ENCODE assay signal across 14 mouse cellular contexts in genomic region chr10:62425081-62425871, GRCm38 (mm10). TPM values are rescaled to one million over a fixed set of nuclear protein-coding genes. Genes with fewer than 3 reads are reported as not detected.
A peak's percentile ranks its signal among the peaks of the same experiment; 100 is the strongest.
DNase-seq lines count a peak whose midpoint lies in the region; ATAC-seq lines count a peak whose summit lies in the region.
"Had no signal": no experiment of that assay in that cellular context is flagged by ENCODE, and none has a peak within 500 bp of the region (broad histone marks: within the 10 kb centered on the region; RNA-seq: fewer than 3 reads in every experiment).

No protein-coding gene starts in this region.

- H3K9ac ChIP-seq in lung, embryonic 15.5 days: no peak overlapping the region
- no peak overlapping the region for H3K9ac ChIP-seq in embryonic facial prominence, embryonic 15.5 days
- no peak overlapping the region for H3K9ac ChIP-seq in kidney, embryonic 16.5 days (replicated peaks; ENCODE audit: low read length)
- H3K9ac ChIP-seq: neural tube, embryonic 12.5 days had no signal

- peak overlapping the region; percentile 78 for H3K27ac ChIP-seq in lung, embryonic 15.5 days
- H3K27ac ChIP-seq in embryonic facial prominence, embryonic 15.5 days (replicated peaks): 0 out of 2 replicates have a peak overlapping the region, but pooled peaks have one; percentile 17
- peak overlapping the region; percentile 18; the same call in 1 of the 2 replicates for H3K27ac ChIP-seq in kidney, embryonic 16.5 days (ENCODE audit: low read length)
- H3K27ac ChIP-seq: neural tube, embryonic 12.5 days had no signal

- H3K27me3 ChIP-seq in lung, embryonic 15.5 days: no peaks in the 10 kb centered on the region
- H3K27me3 ChIP-seq in embryonic facial prominence, embryonic 15.5 days: no peaks in the 10 kb centered on the region
- no peaks in the 10 kb centered on the region for H3K27me3 ChIP-seq in kidney, embryonic 16.5 days (ENCODE audit: insufficient read depth, low read length)
- H3K27me3 ChIP-seq: neural tube, embryonic 12.5 days had no signal

- DNase-seq in lung, postnatal 25 days (ENCODE audit: low spot score): no peak
- peak; percentile 15 for DNase-seq in lung, postnatal 10 days
- no peak for DNase-seq in testis, postnatal 14 days (ENCODE audit: low spot score)
- DNase-seq in layer of hippocampus, adult 8-10 months (ENCODE audit: low spot score in 2 of 2): no peak
- DNase-seq: adrenal gland, adult 2 months; thymus, postnatal 25 days had no signal

- 27% methylated on average over 9 of the region's 9 CpGs for WGBS in lung, embryonic 15.5 days
- 41% methylated on average over 9 of the region's 9 CpGs for WGBS in embryonic facial prominence, embryonic 15.5 days
- 44% methylated on average over 9 of the region's 9 CpGs for WGBS in kidney, embryonic 16.5 days

- H3K4me2 ChIP-seq in lung, embryonic 15.5 days: no peak overlapping the region
- H3K4me2 ChIP-seq in embryonic facial prominence, embryonic 15.5 days (replicated peaks): no peak overlapping the region
- H3K4me2 ChIP-seq in kidney, embryonic 16.5 days (replicated peaks; ENCODE audit: low read depth, low read length): no peak overlapping the region
- H3K4me2 ChIP-seq: neural tube, embryonic 12.5 days had no signal

- peaks cover 6% of the 10 kb centered on the region; the same call in 1 of the 2 replicates for H3K4me1 ChIP-seq in lung, embryonic 15.5 days
- peaks cover 11% of the 10 kb centered on the region for H3K4me1 ChIP-seq in embryonic facial prominence, embryonic 15.5 days
- H3K4me1 ChIP-seq in kidney, embryonic 16.5 days (ENCODE audit: insufficient read depth, low read length): no peaks in the 10 kb centered on the region
- H3K4me1 ChIP-seq: neural tube, embryonic 12.5 days had no signal

- no peak overlapping the region for H3K4me3 ChIP-seq in lung, embryonic 15.5 days
- H3K4me3 ChIP-seq in embryonic facial prominence, embryonic 15.5 days (replicated peaks): no peak overlapping the region
- H3K4me3 ChIP-seq in kidney, embryonic 16.5 days (ENCODE audit: low read length): no peak overlapping the region
- H3K4me3 ChIP-seq: neural tube, embryonic 12.5 days had no signal

- no peaks in the 10 kb centered on the region for H3K9me3 ChIP-seq in lung, embryonic 15.5 days
- no peaks in the 10 kb centered on the region for H3K9me3 ChIP-seq in embryonic facial prominence, embryonic 15.5 days (replicated peaks)
- no peaks in the 10 kb centered on the region for H3K9me3 ChIP-seq in kidney, embryonic 16.5 days (ENCODE audit: low read length)
- H3K9me3 ChIP-seq: neural tube, embryonic 12.5 days had no signal

- H3K36me3 ChIP-seq in lung, embryonic 15.5 days: peaks cover 26% of the 10 kb centered on the region
- peaks cover 27% of the 10 kb centered on the region for H3K36me3 ChIP-seq in embryonic facial prominence, embryonic 15.5 days
- peaks cover 22% of the 10 kb centered on the region for H3K36me3 ChIP-seq in kidney, embryonic 16.5 days (ENCODE audit: insufficient read depth, low read length)

- peak; percentile 52 for ATAC-seq in lung, embryonic 15.5 days (ENCODE audit: borderline replicate concordance, extremely low read depth, low FRiP score, low TSS enrichment)
- ATAC-seq in embryonic facial prominence, embryonic 15.5 days (ENCODE audit: insufficient number of reproducible peaks, low FRiP score, low TSS enrichment, low read depth): peak; percentile 52; the same call in 1 of the 2 replicates
- ATAC-seq in kidney, embryonic 16.5 days (ENCODE audit: low FRiP score, low TSS enrichment): peak; percentile 59; the same call in 1 of the 2 replicates
- ATAC-seq in megakaryocyte, adult 5-6 weeks (ENCODE audit: poor library complexity, severe bottlenecking): no peak
- ATAC-seq: forebrain, embryonic 16.5 days had no signal

RNA-seq across cellular contexts. Expression of gene Hkdc1, which starts 3.0 kb away (rescaled TPM):
- polyA plus RNA-seq in lung, embryonic 15.5 days (2015; fragmentation: Nextera tagmentation; extraction: Ambion mirVana): 2.8 and 3.3 TPM in 2 replicates
- 0.26 and 0.59 TPM in 2 replicates for polyA plus RNA-seq in embryonic facial prominence, embryonic 15.5 days (2015; fragmentation: Nextera tagmentation; extraction: Ambion mirVana)
- polyA plus RNA-seq in kidney, embryonic 16.5 days (2015; fragmentation: Nextera tagmentation; extraction: Ambion mirVana): 4.0 and 5.1 TPM in 2 replicates
- total RNA-seq in megakaryocyte, adult 5-6 weeks (2015): not detected in 2 replicates
- not detected in 2 replicates for total RNA-seq in megakaryocyte, adult 5-6 weeks (2017)
- 1 to 10 TPM; 3.2 to 6.4 (median 5.2) TPM for total RNA-seq in layer of hippocampus, adult 8-10 months (2022)
- total RNA-seq: adrenal gland, adult 2 months; granulocyte monocyte progenitor cell, adult 5-6 weeks; megakaryocyte progenitor cell, adult 5-6 weeks had no signal
- polyA plus RNA-seq: adrenal gland, adult 2 months had no signal

RNA-seq across cellular contexts. Expression of gene 4930507D05Rik, which starts 24.0 kb away (rescaled TPM):
- 0.46 and 0.55 TPM in 2 replicates for polyA plus RNA-seq in lung, embryonic 15.5 days (2015; fragmentation: Nextera tagmentation; extraction: Ambion mirVana)
- 0.41 and 0.68 TPM in 2 replicates for polyA plus RNA-seq in embryonic facial prominence, embryonic 15.5 days (2015; fragmentation: Nextera tagmentation; extraction: Ambion mirVana)
- polyA plus RNA-seq in kidney, embryonic 16.5 days (2015; fragmentation: Nextera tagmentation; extraction: Ambion mirVana): 0.66 and 0.99 TPM in 2 replicates
- not detected in 2 replicates for total RNA-seq in megakaryocyte, adult 5-6 weeks (2015)
- 0.69 TPM in 1 of 2 replicates, not detected in the other for total RNA-seq in megakaryocyte, adult 5-6 weeks (2017)
- total RNA-seq in layer of hippocampus, adult 8-10 months (2022): 1 to 10 TPM in 3 of 4 experiments, under 1 TPM in 1; 0.92 to 1.2 (median 1.1) TPM
- polyA plus RNA-seq: adrenal gland, adult 2 months had no signal

RNA-seq across cellular contexts. Expression of gene Supv3l1, which starts 24.3 kb away (rescaled TPM):
- 26.0 and 27.0 TPM in 2 replicates for polyA plus RNA-seq in lung, embryonic 15.5 days (2015; fragmentation: Nextera tagmentation; extraction: Ambion mirVana)
- 22.5 and 24.0 TPM in 2 replicates for polyA plus RNA-seq in embryonic facial prominence, embryonic 15.5 days (2015; fragmentation: Nextera tagmentation; extraction: Ambion mirVana)
- polyA plus RNA-seq in kidney, embryonic 16.5 days (2015; fragmentation: Nextera tagmentation; extraction: Ambion mirVana): 32.3 and 32.5 TPM in 2 replicates
- 14.9 and 20.5 TPM in 2 replicates for total RNA-seq in megakaryocyte, adult 5-6 weeks (2015)
- total RNA-seq in megakaryocyte, adult 5-6 weeks (2017): 19.5 and 20.7 TPM in 2 replicates
- total RNA-seq in layer of hippocampus, adult 8-10 months (2022): 10 to 100 TPM; 21.6 to 27.3 (median 26.8) TPM

RNA-seq across cellular contexts. Expression of gene Hk1, which starts 45.6 kb away (rescaled TPM):
- polyA plus RNA-seq in lung, embryonic 15.5 days (2015; fragmentation: Nextera tagmentation; extraction: Ambion mirVana): 35.1 and 39.9 TPM in 2 replicates
- polyA plus RNA-seq in embryonic facial prominence, embryonic 15.5 days (2015; fragmentation: Nextera tagmentation; extraction: Ambion mirVana): 39.4 and 40.9 TPM in 2 replicates
- 67.5 and 68.2 TPM in 2 replicates for polyA plus RNA-seq in kidney, embryonic 16.5 days (2015; fragmentation: Nextera tagmentation; extraction: Ambion mirVana)
- 17.9 and 18.8 TPM in 2 replicates for total RNA-seq in megakaryocyte, adult 5-6 weeks (2015)
- 39.7 and 49.7 TPM in 2 replicates for total RNA-seq in megakaryocyte, adult 5-6 weeks (2017)
- 100 to 1,000 TPM; 306 to 330 (median 314) TPM for total RNA-seq in layer of hippocampus, adult 8-10 months (2022)

Comparison
In these comparisons a context has a peak if more than half of its experiments do, and no peak if none do; other contexts are left out.
1. H3K27ac ChIP-seq: peak in every context shown above with its lines; median percentile 78 in lung, embryonic 15.5 days; 18 in kidney, embryonic 16.5 days; 17 in embryonic facial prominence, embryonic 15.5 days.